Mouse (Mus musculus): ENCODE results near the gene Gm10563.
"Not testable (repeated sequence)": the region's sequence is repeated elsewhere in the genome, so short reads cannot be mapped to it uniquely, and the experiment has no call there.

The Gm10563 gene

GRCm38 (mm10) chr4:155599901-155600825 is 45.0 kb downstream of the Gm10563 start:
- in situ Hi-C loops (cut with MboI; ENCODE audit: low sequenced_read_pairs): no loop called here

- in situ Hi-C loops (cut with MboI; ENCODE audit: low sequenced_read_pairs): no loop called here
Measured at GRCm38 (mm10) chr4:155598536-155598935, 46.7 kb downstream of the Gm10563 start.

GRCm38 (mm10) chr4:155596606-155597005 is 48.6 kb downstream of the Gm10563 start:
- in situ Hi-C loops (cut with MboI; ENCODE audit: low sequenced_read_pairs): no loop called here

- in situ Hi-C loops (cut with MboI; ENCODE audit: low sequenced_read_pairs): no loop called here
Measured at GRCm38 (mm10) chr4:155595777-155596176, 49.4 kb downstream of the Gm10563 start.

- in situ Hi-C loops (cut with MboI; ENCODE audit: low sequenced_read_pairs): no loop called here
Measured at GRCm38 (mm10) chr4:155593780-155594179, 51.4 kb downstream of the Gm10563 start.

- in situ Hi-C loops (cut with MboI; ENCODE audit: low sequenced_read_pairs): no loop called here
Measured at GRCm38 (mm10) chr4:155591012-155591719, 54.0 kb downstream of the Gm10563 start.

GRCm38 (mm10) chr4:155589356-155589755 is 55.9 kb downstream of the Gm10563 start:
- in situ Hi-C loops (cut with MboI; ENCODE audit: low sequenced_read_pairs): no loop called here

GRCm38 (mm10) chr4:155582279-155582905 is 62.8 kb downstream of the Gm10563 start:
- in situ Hi-C loops (cut with MboI; ENCODE audit: low sequenced_read_pairs): no loop called here

- in situ Hi-C loops (cut with MboI; ENCODE audit: low sequenced_read_pairs): no loop called here
Measured at GRCm38 (mm10) chr4:155580420-155580819, 64.8 kb downstream of the Gm10563 start.

GRCm38 (mm10) chr4:155578336-155579125 is 66.7 kb downstream of the Gm10563 start:
- in situ Hi-C loops (cut with MboI; ENCODE audit: low sequenced_read_pairs): loop anchor here (5.0 kb wide), 1 partner anchor 96 kb away; no protein-coding TSS in a partner anchor

GRCm38 (mm10) chr4:155577741-155578140 is 67.5 kb downstream of the Gm10563 start:
- in situ Hi-C loops (cut with MboI; ENCODE audit: low sequenced_read_pairs): loop anchor here (5.0 kb wide), 1 partner anchor 95 kb away; no protein-coding TSS in a partner anchor

- in situ Hi-C loops (cut with MboI; ENCODE audit: low sequenced_read_pairs): loop anchor here (5.0 kb wide), 1 partner anchor 95 kb away; no protein-coding TSS in a partner anchor
Measured at GRCm38 (mm10) chr4:155577132-155577531, 68.1 kb downstream of the Gm10563 start.

GRCm38 (mm10) chr4:155575521-155575920 is 69.7 kb downstream of the Gm10563 start:
- in situ Hi-C loops (cut with MboI; ENCODE audit: low sequenced_read_pairs): loop anchor here (5.0 kb wide), 1 partner anchor 93 kb away; no protein-coding TSS in a partner anchor

- in situ Hi-C loops (cut with MboI; ENCODE audit: low sequenced_read_pairs): loop anchor here (5.0 kb wide), 1 partner anchor 93 kb away; no protein-coding TSS in a partner anchor
Measured at GRCm38 (mm10) chr4:155574931-155575330, 70.3 kb downstream of the Gm10563 start.

GRCm38 (mm10) chr4:155573876-155574275 is 71.3 kb downstream of the Gm10563 start:
- in situ Hi-C loops (cut with MboI; ENCODE audit: low sequenced_read_pairs): no loop called here

- in situ Hi-C loops (cut with MboI; ENCODE audit: low sequenced_read_pairs): no loop called here
Measured at GRCm38 (mm10) chr4:155573155-155573554, 72.1 kb downstream of the Gm10563 start.

- in situ Hi-C loops (cut with MboI; ENCODE audit: low sequenced_read_pairs): no loop called here
Measured at GRCm38 (mm10) chr4:155571442-155571841, 73.8 kb downstream of the Gm10563 start.

GRCm38 (mm10) chr4:155570315-155570714 is 74.9 kb downstream of the Gm10563 start:
- in situ Hi-C loops (cut with MboI; ENCODE audit: low sequenced_read_pairs): not testable (repeated sequence)

- in situ Hi-C loops (cut with MboI; ENCODE audit: low sequenced_read_pairs): no loop called here
Measured at GRCm38 (mm10) chr4:155569818-155570217, 75.4 kb downstream of the Gm10563 start.
